Comparison of ENCODE assay signal across 26 mouse cellular contexts in the genomic region with DNA sequence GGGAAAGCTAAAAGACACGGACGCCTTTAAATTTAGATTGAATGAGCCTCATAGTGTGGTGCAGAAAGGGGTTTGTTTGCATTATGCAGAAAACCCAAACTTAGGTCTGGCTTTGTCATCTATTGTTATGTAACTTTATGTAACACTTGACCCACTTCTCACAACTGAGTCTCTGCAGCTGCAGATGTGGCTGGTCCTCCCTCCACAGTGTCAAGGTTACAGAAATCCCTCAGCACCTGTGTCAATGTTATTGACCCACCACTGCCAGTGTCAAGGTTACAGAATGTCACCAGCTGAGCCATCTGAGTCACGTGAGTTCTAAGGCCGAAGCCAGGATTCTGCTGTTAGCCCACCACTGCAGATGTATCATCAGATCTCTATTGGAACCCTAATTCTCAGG. TPM values are rescaled to one million over a fixed set of nuclear protein-coding genes. Genes with fewer than 3 reads are reported as not detected.
A peak's percentile ranks its signal among the peaks of the same experiment; 100 is the strongest.
DNase-seq lines count a peak whose midpoint lies in the region.
"Had no signal": no experiment of that assay in that cellular context is flagged by ENCODE, and none has a peak within 500 bp of the region (broad histone marks: within the 10 kb centered on the region; RNA-seq: fewer than 3 reads in every experiment).

No protein-coding gene starts in this region.

- no peaks in the 10 kb centered on the region for H3K9me3 ChIP-seq in embryonic facial prominence, embryonic 10.5 days
- H3K9me3 ChIP-seq: embryonic facial prominence, embryonic 12.5 days; embryonic facial prominence, embryonic 15.5 days; forebrain, embryonic 13.5 days; hindbrain, embryonic 10.5 days; hindbrain, embryonic 13.5 days had no signal

- WGBS in embryonic facial prominence, embryonic 10.5 days: 83% methylated on average over 4 of the region's 4 CpGs

- H3K27ac ChIP-seq in embryonic facial prominence, embryonic 10.5 days (replicated peaks): no peak overlapping the region
- H3K27ac ChIP-seq: embryonic facial prominence, embryonic 12.5 days; embryonic facial prominence, embryonic 15.5 days; forebrain, embryonic 13.5 days; hindbrain, embryonic 10.5 days; hindbrain, embryonic 13.5 days had no signal

- H3K4me1 ChIP-seq in embryonic facial prominence, embryonic 10.5 days: no peaks in the 10 kb centered on the region
- H3K4me1 ChIP-seq: embryonic facial prominence, embryonic 12.5 days; embryonic facial prominence, embryonic 15.5 days; forebrain, embryonic 13.5 days; hindbrain, embryonic 10.5 days; hindbrain, embryonic 13.5 days had no signal

- H3K4me3 ChIP-seq in embryonic facial prominence, embryonic 10.5 days: no peak overlapping the region
- H3K4me3 ChIP-seq: embryonic facial prominence, embryonic 12.5 days; embryonic facial prominence, embryonic 15.5 days; forebrain, embryonic 13.5 days; hindbrain, embryonic 10.5 days; hindbrain, embryonic 13.5 days had no signal

- H3K27me3 ChIP-seq in embryonic facial prominence, embryonic 10.5 days (replicated peaks; ENCODE audit: low read depth, poor library complexity, severe bottlenecking): no peaks in the 10 kb centered on the region
- H3K27me3 ChIP-seq: embryonic facial prominence, embryonic 12.5 days; embryonic facial prominence, embryonic 15.5 days; forebrain, embryonic 13.5 days; hindbrain, embryonic 13.5 days had no signal

- H3K36me3 ChIP-seq in embryonic facial prominence, embryonic 10.5 days (replicated peaks): no peaks in the 10 kb centered on the region
- H3K36me3 ChIP-seq: embryonic facial prominence, embryonic 12.5 days; embryonic facial prominence, embryonic 15.5 days; G1E; hindbrain, embryonic 10.5 days; hindbrain, embryonic 13.5 days had no signal

- peak; percentile 9 to 51 for DNase-seq in adrenal gland, adult (ENCODE audit: inconsistent age in 2 of 2, low spot score in 1 of 2)
- no peak for DNase-seq in adrenal gland, postnatal 10 days
- DNase-seq in heart, adult 11 months: peak; percentile 39
- DNase-seq in heart, postnatal 25 days (ENCODE audit: low spot score): no peak
- peak; percentile 5 for DNase-seq in embryonic facial prominence, embryonic 10.5 days (ENCODE audit: low spot score)
- DNase-seq in cerebellum, postnatal 4 days (ENCODE audit: low spot score in 2 of 2): no peak
- no peak for DNase-seq in right cerebral cortex, postnatal 36 days (ENCODE audit: low spot score in 2 of 2)
- DNase-seq: adrenal gland, postnatal 14 days; cerebellum, adult 11-12 months; cerebellum, adult 8-10 months; cerebellum, postnatal 10 days; cerebellum, postnatal 36 days; gastrocnemius, postnatal 10 days; gastrocnemius, postnatal 36 days; heart, postnatal 36 days; kidney, adult 18-20 months had no signal

- intact Hi-C loops in heart, postnatal 25 days (cut with DNase I): no loop called here

RNA-seq across cellular contexts. Expression of a gene that starts 51.3 kb away (rescaled TPM):
- 1 to 10 TPM; 1.4 to 4.5 TPM for total RNA-seq in adrenal gland, postnatal 10 days (2021)
- 1 to 10 TPM; 2.3 TPM for total RNA-seq in heart, postnatal 25 days (2021)
- polyA plus RNA-seq in embryonic facial prominence, embryonic 10.5 days (2016; fragmentation: Nextera tagmentation; extraction: Ambion mirVana): 0.92 and 0.94 TPM in 2 replicates
- total RNA-seq: granulocyte monocyte progenitor cell, adult 5-6 weeks had no signal
- polyA plus RNA-seq: activated CD4-positive, CD25-positive, alpha-beta regulatory T cell, adult 4 months; G1E; heart, embryonic 14.5 days; inflammation-experienced regulatory T-cells, adult 6 months had no signal

Comparison
In these comparisons a context has a peak if more than half of its experiments do, and no peak if none do; other contexts are left out.
1. DNase-seq: peak in adrenal gland, adult (2 of 2), heart, adult 11 months (single experiment) and embryonic facial prominence, embryonic 10.5 days (single experiment); none in adrenal gland, postnatal 10 days (single experiment), heart, postnatal 25 days (single experiment), cerebellum, postnatal 4 days (0 of 2) and right cerebral cortex, postnatal 36 days (0 of 2).